Mouse (Mus musculus): Measurements from ENCODE around the gene Gatad2a.

GRCm38 (mm10) chr8:70000226-70000625, 4.0 kb upstream of the Gatad2a start:
- TF ChIP-seq CTCF (IDR thresholded peaks at IDR 0.05): no peak
- no peak for TF ChIP-seq POLR2A (IDR thresholded peaks at IDR 0.05; ENCODE audit: insufficient read depth, low read depth, low read length)
- TF ChIP-seq EP300 (IDR thresholded peaks at IDR 0.05; ENCODE audit: insufficient read depth, low read depth, low read length): no peak
